Mouse (Mus musculus) gastrocnemius, postnatal 36 days (tissue): ENCODE data around the gene Olfr103. TPM values are rescaled to one million over a fixed set of nuclear protein-coding genes. Genes with fewer than 3 reads are reported as not detected.

Experiments used
- DNase-seq, 2 experiments: peaks; one replicate each; pipeline ENCODE4 v3.0.0; 2022
- intact Hi-C: fragments of 180-260 bp; cut with DNase I; formaldehyde crosslinking; loops from one replicate; pipeline ENCODE4 v1.15.1; 2025
- long read RNA-seq, 2 experiments: library from polyadenylated mRNA; stranded (forward); transcript quantifications; one replicate each; pipeline ENCODE4 v2.0.0; 2021
- total RNA-seq, 2 experiments: library from RNA; stranded (reverse); gene quantifications; 2 replicates each; pipeline ENCODE4 v1.2.3; 2021

Gene Olfr103
- not detected for total RNA-seq
- long read RNA-seq, experiment 1: 0 reads
- long read RNA-seq, experiment 2: 0 reads

DNA sequence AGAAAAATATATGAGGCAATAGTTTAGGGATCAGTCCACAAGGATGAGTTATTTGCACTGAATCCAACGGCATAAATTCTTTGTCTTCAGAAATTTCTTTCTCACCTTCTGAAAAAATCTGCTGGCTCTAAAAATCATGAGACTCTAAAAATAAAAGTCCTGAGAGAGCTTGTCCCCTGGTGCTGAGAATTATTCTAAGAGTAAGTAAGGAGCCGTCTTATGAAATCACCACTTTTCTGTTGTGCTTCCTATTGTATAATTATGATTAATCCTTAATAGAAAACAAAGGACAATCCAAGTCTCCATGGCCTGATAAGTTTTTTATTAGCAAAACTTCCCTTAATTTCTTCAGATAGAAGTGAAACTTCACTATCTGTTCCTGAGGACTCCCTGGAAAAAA, at the start of gene Olfr103:
TSS of gene Olfr103 (minus strand) at position 101 of the 400 bp plus-strand sequence.
- DNase-seq: no peak
- intact Hi-C loops: no loop called here

GRCm38 (mm10) chr17:37378733-37379132, 39.2 kb upstream of the Olfr103 start, which contains the start of gene Olfr105-ps:
TSS of gene Olfr105-ps (plus strand) at chr17:37379033.
- DNase-seq: no peak
- intact Hi-C loops: no loop called here

DNA sequence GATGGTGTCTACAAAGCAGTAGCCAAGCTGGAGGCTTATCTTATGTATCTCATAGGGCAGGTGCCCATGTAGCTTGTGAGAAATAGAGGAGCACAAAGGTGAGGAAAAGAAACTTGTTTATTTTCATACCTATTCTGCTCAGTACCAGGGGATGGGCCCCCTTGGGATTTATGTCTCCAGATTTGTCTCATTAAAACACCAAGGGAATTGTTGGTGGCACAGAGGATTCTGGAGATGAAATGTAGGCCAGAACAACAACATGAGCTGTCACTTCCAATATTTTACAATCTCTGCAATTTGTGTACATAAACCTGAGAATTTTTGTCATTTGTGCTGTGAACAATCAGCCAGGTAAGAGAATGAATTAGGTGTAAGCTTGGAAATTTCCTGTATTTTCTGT, 19.8 kb upstream of the Olfr103 start, which contains the start of gene Olfr104-ps:
TSS of gene Olfr104-ps (plus strand) at position 301 of the 400 bp plus-strand sequence.
- no peak for DNase-seq
- intact Hi-C loops: no loop called here

DNA sequence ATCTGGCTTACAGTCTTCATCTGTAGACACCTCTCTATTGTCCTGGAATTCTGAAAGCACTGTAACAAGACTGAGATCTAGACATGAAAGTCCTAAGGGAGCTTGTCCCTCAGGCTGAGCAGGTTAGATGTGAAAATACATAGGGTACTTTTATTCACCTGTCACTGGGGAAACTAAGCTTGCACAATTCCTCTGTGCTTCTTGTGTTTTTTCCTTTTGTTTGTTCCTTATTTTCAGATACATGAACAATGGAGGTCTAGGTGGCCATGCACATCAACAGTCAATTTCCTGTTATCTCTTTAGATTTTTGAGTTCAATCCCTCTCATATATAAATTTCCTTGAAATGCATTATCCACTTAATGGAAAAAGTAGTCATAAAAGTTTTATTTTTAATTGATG, 22.5 kb downstream of the Olfr103 start, which contains the start of gene Olfr102:
TSS of gene Olfr102 (minus strand) at position 101 of the 400 bp plus-strand sequence.
- intact Hi-C loops: no loop called here
- DNase-seq: no peak

DNA sequence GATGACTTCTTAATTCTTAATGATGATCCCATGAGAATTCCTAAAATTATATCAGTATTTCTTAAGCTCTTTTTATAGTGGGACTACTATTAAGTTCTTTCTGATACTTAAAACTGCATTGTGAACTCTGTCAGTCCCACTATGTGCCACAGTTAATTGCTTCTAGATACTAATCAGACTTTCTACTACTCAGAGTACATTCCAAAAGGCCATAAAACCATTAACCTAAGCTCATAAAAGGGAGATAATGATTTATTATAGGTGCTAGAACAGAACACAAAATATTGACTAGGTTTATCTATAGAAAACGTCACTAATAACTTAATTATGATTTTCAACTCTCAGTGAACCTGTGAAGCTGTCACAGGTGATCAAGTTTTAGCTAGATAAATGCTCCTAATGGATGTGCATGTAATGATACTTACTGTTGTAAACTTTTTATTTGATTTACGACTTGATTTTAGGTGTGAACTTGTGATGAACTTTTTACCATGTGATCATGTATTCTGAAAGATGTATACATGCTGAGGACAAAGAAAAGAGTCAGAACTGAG, 29.3 kb downstream of the Olfr103 start:
- intact Hi-C loops: no loop called here
- DNase-seq: no peak

DNA sequence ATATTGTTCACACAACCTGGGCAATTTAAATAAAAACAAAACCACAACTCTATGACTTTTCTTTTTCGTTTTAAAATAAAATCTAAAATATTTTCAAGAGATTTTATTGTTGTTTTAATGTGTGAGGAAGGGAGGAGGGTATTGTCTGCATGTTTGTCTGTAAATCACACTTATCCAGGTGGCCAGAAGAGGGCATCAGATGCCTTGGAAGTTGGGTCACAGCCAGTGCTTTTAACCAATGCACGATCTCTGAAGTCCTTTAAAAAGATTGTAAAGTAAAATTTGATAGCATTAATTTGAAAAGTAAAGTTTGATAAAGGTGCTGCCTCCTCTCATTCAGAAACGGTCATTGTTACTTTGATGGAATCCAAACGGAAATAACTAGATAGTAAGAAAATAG, 31.0 kb downstream of the Olfr103 start:
- intact Hi-C loops: no loop called here

GRCm38 (mm10) chr17:37304213-37304612, 35.3 kb downstream of the Olfr103 start, which contains the start of gene Olfr101:
TSS of gene Olfr101 (minus strand) at chr17:37304313.
- intact Hi-C loops: no loop called here

More for the DNA sequence above, 31.0 kb downstream of the Olfr103 start:
- no peak for DNase-seq

More at GRCm38 (mm10) chr17:37304213-37304612, 35.3 kb downstream of the Olfr103 start, which contains the start of gene Olfr101:
- no peak for DNase-seq

Other genes with a start within 250 kb of the Olfr103 start
- gene Olfr91, start 241.4 kb downstream of the Olfr103 start, total RNA-seq: not detected
- gene Olfr92, start 219.6 kb downstream of the Olfr103 start, total RNA-seq: not detected
- gene Olfr93, start 178.2 kb downstream of the Olfr103 start, total RNA-seq: not detected
- under 1 TPM in 1 of 2 experiments, not detected in 1; 0.28 TPM for gene Ubd, start 145.8 kb downstream of the Olfr103 start, total RNA-seq
- gene Olfr94, start 138.7 kb downstream of the Olfr103 start, total RNA-seq: not detected
- gene Olfr95, start 126.6 kb downstream of the Olfr103 start, total RNA-seq: not detected
- gene Olfr96, start 119.6 kb downstream of the Olfr103 start, total RNA-seq: not detected
- gene Olfr97, start 102.4 kb downstream of the Olfr103 start, total RNA-seq: not detected
- gene Olfr98, start 75.9 kb downstream of the Olfr103 start, total RNA-seq: not detected
- under 1 TPM; 0.81 to 0.94 TPM for gene H2-M3, start 69.5 kb downstream of the Olfr103 start, total RNA-seq
- not detected for gene Olfr99, start 56.2 kb downstream of the Olfr103 start, total RNA-seq
- gene Olfr101, start 35.4 kb downstream of the Olfr103 start, total RNA-seq: not detected
- gene Olfr102, start 22.6 kb downstream of the Olfr103 start, total RNA-seq: not detected
- not detected for gene Olfr104-ps, start 19.9 kb upstream of the Olfr103 start, total RNA-seq
- not detected for gene Olfr105-ps, start 39.3 kb upstream of the Olfr103 start, total RNA-seq
- gene Olfr106-ps, start 50.7 kb upstream of the Olfr103 start, total RNA-seq: not detected
- gene Olfr107, start 59.5 kb upstream of the Olfr103 start, total RNA-seq: not detected
- gene Olfr108, start 105.8 kb upstream of the Olfr103 start, total RNA-seq: not detected
- gene Olfr109, start 119.2 kb upstream of the Olfr103 start, total RNA-seq: not detected
- not detected for gene H2-M2, start 143.9 kb upstream of the Olfr103 start, total RNA-seq
- not detected for gene Olfr110, start 152.8 kb upstream of the Olfr103 start, total RNA-seq
- gene Olfr111, start 168.3 kb upstream of the Olfr103 start, total RNA-seq: not detected
- gene Olfr112, start 229.8 kb upstream of the Olfr103 start, total RNA-seq: not detected
- not detected for gene Olfr113, start 238.0 kb upstream of the Olfr103 start, total RNA-seq